Mouse (Mus musculus) liver, adult 2 months (tissue): ENCODE measurements at regions not wholly inside any gene's neighbourhood (a gene's known extent, or its start where the extent isn't known, plus 50 kb on each side); places are given as distances from the start of the nearest gene placed in this dataset.

Experiments used
- DNase-seq: peaks from one replicate; pipeline ENCODE4 v3.0.0-alpha.2; 2011; ENCODE audit warnings: low read depth, low spot score; ENCODE audit errors: extremely low read depth
- H3K27ac ChIP-seq: fragments of 200-500 bp; replicated peaks from 2 replicates; pipeline ENCODE4 v1.5.1; 2012; ENCODE audit warnings: low read depth, mild to moderate bottlenecking, control low read depth, inconsistent platforms, low read length; ENCODE audit not compliant: insufficient read depth
- H3K27me3 ChIP-seq: fragments of 200-500 bp; 2 replicates; pipeline ENCODE4 v1.6.1; 2012; ENCODE audit warnings: mild to moderate bottlenecking, moderate library complexity, low read length, inconsistent platforms; ENCODE audit not compliant: control insufficient read depth, insufficient read depth
- H3K36me3 ChIP-seq: fragments of 200-500 bp; 2 replicates; pipeline ENCODE4 v1.6.1; 2012; ENCODE audit warnings: low read length, inconsistent platforms; ENCODE audit not compliant: control insufficient read depth, insufficient read depth
- H3K4me1 ChIP-seq: fragments of 200-500 bp; 2 replicates; pipeline ENCODE4 v1.6.1; 2011; ENCODE audit warnings: low read length; ENCODE audit not compliant: control insufficient read depth, insufficient read depth
- H3K4me3 ChIP-seq: fragments of 200-500 bp; 2 replicates; pipeline ENCODE4 v1.5.1; 2011; ENCODE audit warnings: low read depth, mild to moderate bottlenecking, control low read depth, low read length, moderate library complexity; ENCODE audit not compliant: insufficient read depth
- H3K79me2 ChIP-seq: fragments of 200-500 bp; 2 replicates; pipeline ENCODE4 v1.6.1; 2012; ENCODE audit warnings: inconsistent platforms, mild to moderate bottlenecking, low read length, moderate library complexity; ENCODE audit not compliant: control insufficient read depth, insufficient read depth
- H3K9ac ChIP-seq: fragments of 200-500 bp; 2 replicates; pipeline ENCODE4 v1.6.1; 2012; ENCODE audit warnings: low read depth, mild to moderate bottlenecking, control low read depth, inconsistent platforms, low read length
- CTCF ChIP-seq: fragments of 200-500 bp; IDR thresholded peaks from 2 replicates; pipeline ENCODE4 v1.5.1; 2011; ENCODE audit warnings: low read depth, low read length, control low read depth
- POLR2A ChIP-seq: fragments of 200-500 bp; IDR thresholded peaks from 2 replicates; pipeline ENCODE4 v1.6.1; 2011; ENCODE audit warnings: low read length, control low read depth; ENCODE audit not compliant: insufficient read depth; ENCODE audit errors: extremely low read depth
- WGBS: fragments of 180-500 bp; shearing (Covaris S2); methylation state at CpG from one replicate; pipeline ENCODE4 v1.1.7; 2018; 5-methylcytosine and 5-hydroxymethylcytosine counted together

DNA sequence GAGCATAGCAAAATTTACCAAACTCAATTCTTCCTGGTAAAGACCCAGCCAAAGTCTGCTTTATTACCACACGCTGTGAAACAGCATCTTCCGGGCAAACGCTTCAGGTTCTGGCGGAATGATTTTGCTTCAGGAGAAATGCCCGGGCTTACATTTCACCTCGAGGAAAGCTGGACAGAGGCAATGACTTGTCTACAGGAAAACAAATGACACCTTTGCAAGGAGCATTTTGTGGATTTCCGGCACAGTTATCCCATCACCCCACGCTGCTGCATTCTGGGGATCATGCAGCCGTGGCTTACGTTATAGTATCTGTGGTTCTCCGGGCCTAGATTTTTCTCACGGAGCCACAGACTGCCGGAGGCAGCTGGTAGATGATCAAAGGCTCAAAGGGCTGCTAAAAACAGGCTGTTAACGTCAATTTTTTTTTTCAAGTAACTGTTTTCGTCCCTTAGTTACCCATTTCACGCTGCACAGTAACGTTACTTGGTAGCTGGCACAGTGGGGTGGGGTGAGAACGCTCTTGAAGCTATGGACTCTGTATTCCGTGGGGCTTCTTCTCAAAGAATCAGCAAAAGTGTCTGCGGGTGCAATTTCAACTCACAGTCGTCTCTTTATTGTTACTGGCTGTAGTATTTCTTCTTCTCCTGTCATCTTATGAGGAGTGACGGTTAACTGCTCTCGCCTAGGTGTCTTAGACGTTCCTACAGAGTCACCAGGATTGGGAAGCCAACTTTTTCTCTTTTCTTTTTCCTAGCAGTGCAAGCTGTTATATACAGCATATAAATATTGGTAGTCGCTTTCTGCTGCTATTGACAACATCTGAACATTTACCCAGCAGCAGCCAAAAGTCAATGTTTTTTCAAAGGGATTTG, 132.6 kb upstream of the Frg1 start:
- TF ChIP-seq POLR2A = no peak
- no peak for TF ChIP-seq CTCF
- DNase-seq = no peak
- H3K9ac ChIP-seq = no peak overlapping the region
- no peaks in the 10 kb centered on the region; the same call in 1 of the 2 replicates for H3K27me3 ChIP-seq
- no peak overlapping the region for H3K27ac ChIP-seq
- no peak overlapping the region for H3K4me3 ChIP-seq
- H3K4me1 ChIP-seq = no peaks in the 10 kb centered on the region
- 88% methylated on average over 25 of the region's 25 CpGs for WGBS
- H3K79me2 ChIP-seq = no peaks in the 10 kb centered on the region
- no peaks in the 10 kb centered on the region for H3K36me3 ChIP-seq

GRCm38 (mm10) chr8:41547730-41548368, 131.0 kb upstream of the Frg1 start:
- Histone ChIP-seq H3K4me3 (no peak overlapping the region), H3K27ac (no peak overlapping the region), H3K4me1 (no peaks in the 10 kb centered on the region), H3K36me3 (no peaks in the 10 kb centered on the region), H3K9ac (no peak overlapping the region), H3K27me3 (no peaks in the 10 kb centered on the region; the same call in 1 of the 2 replicates), H3K79me2 (no peaks in the 10 kb centered on the region)
- no peak for TF ChIP-seq CTCF
- no peak for TF ChIP-seq POLR2A
- no peak for DNase-seq
- 93% methylated on average over 7 of the region's 7 CpGs for WGBS

- Histone ChIP-seq H3K9ac (no peak overlapping the region), H3K79me2 (no peaks in the 10 kb centered on the region), H3K4me3 (no peak overlapping the region), H3K36me3 (no peaks in the 10 kb centered on the region), H3K4me1 (no peaks in the 10 kb centered on the region), H3K27ac (no peak overlapping the region), H3K27me3 (no peaks in the 10 kb centered on the region)
- TF ChIP-seq CTCF (no peak), POLR2A (no peak)
- 86% methylated on average over 5 of the region's 5 CpGs for WGBS
- no peak for DNase-seq
These were observed 115.3 kb upstream of the Frg1 start for GRCm38 (mm10) chr8:41532212-41532611.

DNA sequence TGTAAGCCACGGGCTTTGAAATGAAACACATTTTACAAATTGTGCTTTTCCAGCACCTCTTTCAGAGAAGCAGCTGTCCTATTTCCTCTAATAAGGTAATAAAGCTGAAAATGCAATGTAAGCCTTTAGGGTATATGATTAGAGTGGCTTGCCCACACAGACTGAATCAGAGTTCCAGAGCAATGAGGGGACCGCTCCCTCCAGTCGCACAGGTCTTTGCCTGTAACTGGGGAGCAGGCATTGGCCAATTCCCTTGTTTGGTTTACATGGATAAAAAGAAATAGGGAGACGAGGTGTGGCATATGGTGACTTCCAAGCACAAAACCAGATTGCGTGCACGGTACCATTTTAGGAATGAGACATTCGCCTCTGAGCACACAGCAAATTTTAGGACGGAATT, 112.7 kb upstream of the Frg1 start:
- no peak overlapping the region for H3K27ac ChIP-seq
- H3K4me3 ChIP-seq = no peak overlapping the region
- H3K27me3 ChIP-seq = no peaks in the 10 kb centered on the region
- H3K79me2 ChIP-seq = no peaks in the 10 kb centered on the region
- H3K4me1 ChIP-seq = no peaks in the 10 kb centered on the region
- WGBS = 87% methylated on average over 8 of the region's 8 CpGs
- no peaks in the 10 kb centered on the region for H3K36me3 ChIP-seq
- TF ChIP-seq POLR2A (no peak), CTCF (no peak)
- DNase-seq = no peak
- no peak overlapping the region for H3K9ac ChIP-seq

GRCm38 (mm10) chr8:41526283-41526682, 109.4 kb upstream of the Frg1 start:
- Histone ChIP-seq H3K4me3 (no peak overlapping the region), H3K27me3 (no peaks in the 10 kb centered on the region), H3K27ac (no peak overlapping the region), H3K4me1 (no peaks in the 10 kb centered on the region), H3K79me2 (no peaks in the 10 kb centered on the region), H3K9ac (no peak overlapping the region), H3K36me3 (no peaks in the 10 kb centered on the region)
- no peak for TF ChIP-seq CTCF
- TF ChIP-seq POLR2A = no peak
- 79% methylated on average over 7 of the region's 7 CpGs for WGBS
- no peak for DNase-seq

DNA sequence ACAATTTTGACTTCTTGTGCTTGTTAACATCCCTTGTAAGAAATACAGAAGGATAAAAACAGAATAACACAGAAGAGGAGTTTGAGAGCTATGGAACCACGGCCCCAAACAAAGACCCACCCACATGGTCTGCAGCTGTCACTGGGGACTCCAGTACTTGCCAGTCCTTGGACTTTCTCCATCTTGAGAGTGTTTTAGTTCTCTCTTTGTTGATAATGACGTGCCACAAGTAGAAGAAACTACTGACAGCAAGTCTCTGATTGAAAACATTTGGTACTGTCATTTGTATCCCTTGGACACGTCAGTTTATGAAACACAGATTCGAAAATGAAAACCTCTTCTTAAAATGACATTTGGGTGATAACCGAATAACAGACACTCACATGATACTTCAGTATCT, 68.3 kb upstream of the Frg1 start:
- no peak for TF ChIP-seq CTCF
- TF ChIP-seq POLR2A = no peak
- H3K4me1 ChIP-seq = no peaks in the 10 kb centered on the region
- no peak for DNase-seq
- no peak overlapping the region for H3K4me3 ChIP-seq
- H3K9ac ChIP-seq = no peak overlapping the region
- H3K79me2 ChIP-seq = no peaks in the 10 kb centered on the region
- H3K27ac ChIP-seq = no peak overlapping the region
- 78% methylated on average over 5 of the region's 5 CpGs for WGBS
- no peaks in the 10 kb centered on the region for H3K36me3 ChIP-seq
- H3K27me3 ChIP-seq = no peaks in the 10 kb centered on the region
